Mouse (Mus musculus): ENCODE measurements around the gene Cdh22.

- TF ChIP-seq POLR2A (IDR thresholded peaks at IDR 0.05; ENCODE audit: low read depth, low read length), result no peak
- TF ChIP-seq CTCF (IDR thresholded peaks at IDR 0.05; ENCODE audit: borderline replicate concordance, insufficient read depth, low read length), result no peak
Measured at GRCm38 (mm10) chr2:165279351-165279750, 44.7 kb upstream of the Cdh22 start.
